In genomic region chr7:101833352-101833751, GRCm38 (mm10) we compare ENCODE assay signal across 14 mouse cellular contexts. TPM values are rescaled to one million over a fixed set of nuclear protein-coding genes. Genes with fewer than 3 reads are reported as not detected.
A peak's percentile ranks its signal among the peaks of the same experiment; 100 is the strongest.
DNase-seq lines count a peak whose midpoint lies in the region; ATAC-seq and TF ChIP-seq lines count a peak whose summit lies in the region.
"Had no signal": no experiment of that assay in that cellular context is flagged by ENCODE, and none has a peak within 500 bp of the region (broad histone marks: within the 10 kb centered on the region; RNA-seq: fewer than 3 reads in every experiment).

No protein-coding gene starts in this region.

- H3K36me3 ChIP-seq in forebrain, embryonic 14.5 days (ENCODE audit: control insufficient read depth, insufficient read depth, low read length), result peaks cover 51% of the 10 kb centered on the region
- peaks cover 58% of the 10 kb centered on the region for H3K36me3 ChIP-seq in forebrain, embryonic 12.5 days (replicated peaks)
- peaks cover 61% of the 10 kb centered on the region for H3K36me3 ChIP-seq in hindbrain, embryonic 10.5 days
- H3K36me3 ChIP-seq in hindbrain, embryonic 16.5 days (ENCODE audit: control insufficient read depth, insufficient read depth, low read length), result peaks cover 7% of the 10 kb centered on the region; the same call in 1 of the 2 replicates
- peaks cover 46% of the 10 kb centered on the region for H3K36me3 ChIP-seq in midbrain, embryonic 13.5 days
- no peaks in the 10 kb centered on the region for H3K36me3 ChIP-seq in midbrain, embryonic 15.5 days (replicated peaks)
- H3K36me3 ChIP-seq in stomach, postnatal 0 days (ENCODE audit: control insufficient read depth, insufficient read depth, low read length), result peaks cover 43% of the 10 kb centered on the region

- no peaks in the 10 kb centered on the region for H3K27me3 ChIP-seq in forebrain, embryonic 14.5 days (replicated peaks; ENCODE audit: control insufficient read depth, insufficient read depth, low read length)
- H3K27me3 ChIP-seq in forebrain, embryonic 12.5 days, result no peaks in the 10 kb centered on the region
- H3K27me3 ChIP-seq in hindbrain, embryonic 10.5 days (ENCODE audit: insufficient read depth, poor library complexity, severe bottlenecking), result no peaks in the 10 kb centered on the region
- no peaks in the 10 kb centered on the region for H3K27me3 ChIP-seq in hindbrain, embryonic 16.5 days (replicated peaks; ENCODE audit: control insufficient read depth, insufficient read depth, low read length)
- no peaks in the 10 kb centered on the region for H3K27me3 ChIP-seq in midbrain, embryonic 13.5 days
- H3K27me3 ChIP-seq in midbrain, embryonic 15.5 days (replicated peaks), result no peaks in the 10 kb centered on the region; the same call in 1 of the 2 replicates
- H3K27me3 ChIP-seq in stomach, postnatal 0 days (ENCODE audit: control insufficient read depth, insufficient read depth, low read length), result no peaks in the 10 kb centered on the region

- no peak overlapping the region for H3K4me3 ChIP-seq in forebrain, embryonic 14.5 days (ENCODE audit: low read depth, low read length)
- H3K4me3 ChIP-seq in forebrain, embryonic 12.5 days (replicated peaks), result no peak overlapping the region
- H3K4me3 ChIP-seq in hindbrain, embryonic 10.5 days, result no peak overlapping the region
- no peak overlapping the region for H3K4me3 ChIP-seq in hindbrain, embryonic 16.5 days (ENCODE audit: low read length)
- no peak overlapping the region for H3K4me3 ChIP-seq in midbrain, embryonic 13.5 days (replicated peaks)
- H3K4me3 ChIP-seq in midbrain, embryonic 15.5 days, result no peak overlapping the region
- H3K4me3 ChIP-seq in stomach, postnatal 0 days (ENCODE audit: low read depth, low read length), result no peak overlapping the region

- TF ChIP-seq EP300 in stomach, postnatal 0 days (optimal IDR thresholded peaks at IDR 0.05), result no peak

- H3K9me3 ChIP-seq in forebrain, embryonic 14.5 days (replicated peaks; ENCODE audit: control insufficient read depth, low read length), result no peaks in the 10 kb centered on the region
- H3K9me3 ChIP-seq in forebrain, embryonic 12.5 days, result no peaks in the 10 kb centered on the region
- H3K9me3 ChIP-seq in hindbrain, embryonic 10.5 days, result no peaks in the 10 kb centered on the region
- no peaks in the 10 kb centered on the region for H3K9me3 ChIP-seq in hindbrain, embryonic 16.5 days (ENCODE audit: control insufficient read depth, low read length)
- no peaks in the 10 kb centered on the region for H3K9me3 ChIP-seq in midbrain, embryonic 13.5 days
- H3K9me3 ChIP-seq in midbrain, embryonic 15.5 days, result no peaks in the 10 kb centered on the region
- H3K9me3 ChIP-seq in stomach, postnatal 0 days (ENCODE audit: control insufficient read depth, low read length), result no peaks in the 10 kb centered on the region

- no peak overlapping the region for H3K4me2 ChIP-seq in forebrain, embryonic 14.5 days (ENCODE audit: low read length)
- H3K4me2 ChIP-seq in forebrain, embryonic 12.5 days, result no peak overlapping the region
- H3K4me2 ChIP-seq in hindbrain, embryonic 16.5 days (ENCODE audit: low read length), result no peak overlapping the region
- no peak overlapping the region for H3K4me2 ChIP-seq in midbrain, embryonic 13.5 days (replicated peaks)
- H3K4me2 ChIP-seq in midbrain, embryonic 15.5 days, result no peak overlapping the region
- H3K4me2 ChIP-seq in stomach, postnatal 0 days (replicated peaks; ENCODE audit: low read depth), result no peak overlapping the region

- WGBS in forebrain, embryonic 14.5 days, result 68% methylated on average over 5 of the region's 5 CpGs
- 77% methylated on average over 5 of the region's 5 CpGs for WGBS in forebrain, embryonic 12.5 days
- WGBS in hindbrain, embryonic 10.5 days, result 74% methylated on average over 5 of the region's 5 CpGs
- WGBS in hindbrain, embryonic 16.5 days, result 67% methylated on average over 5 of the region's 5 CpGs
- 77% methylated on average over 5 of the region's 5 CpGs for WGBS in midbrain, embryonic 13.5 days
- 80% methylated on average over 5 of the region's 5 CpGs for WGBS in midbrain, embryonic 15.5 days
- 60% methylated on average over 5 of the region's 5 CpGs for WGBS in stomach, postnatal 0 days

- TF ChIP-seq CTCF in stomach, postnatal 0 days (IDR thresholded peaks at IDR 0.05; ENCODE audit: low read depth), result peak; percentile 33

- DNase-seq in forebrain, embryonic 14.5 days (ENCODE audit: low spot score), result no peak
- no peak for DNase-seq in hindbrain, embryonic 10.5 days (ENCODE audit: low spot score)
- DNase-seq in stomach, postnatal 0 days (ENCODE audit: low spot score), result no peak
- no peak for DNase-seq in urinary bladder, postnatal 10 days (ENCODE audit: low spot score)
- DNase-seq: cerebellum, adult 11 months; kidney, adult 11 months; kidney, postnatal 36 days; right cerebral cortex, postnatal 14 days had no signal

- ATAC-seq in forebrain, embryonic 14.5 days, result no peak
- ATAC-seq in forebrain, embryonic 12.5 days (ENCODE audit: low FRiP score), result no peak
- ATAC-seq in hindbrain, embryonic 16.5 days, result no peak
- ATAC-seq in midbrain, embryonic 13.5 days, result no peak
- ATAC-seq in midbrain, embryonic 15.5 days (replicated peaks), result no peak
- no peak for ATAC-seq in stomach, postnatal 0 days (ENCODE audit: low FRiP score, low TSS enrichment)

- H3K27ac ChIP-seq in forebrain, embryonic 14.5 days (ENCODE audit: low read depth, low read length), result peak overlapping the region; percentile 61
- H3K27ac ChIP-seq in forebrain, embryonic 12.5 days, result no peak overlapping the region
- peak overlapping the region; percentile 99; the same call in 1 of the 2 replicates for H3K27ac ChIP-seq in hindbrain, embryonic 10.5 days
- no peak overlapping the region for H3K27ac ChIP-seq in hindbrain, embryonic 16.5 days (ENCODE audit: low read depth, low read length)
- peak overlapping the region; percentile 67; the same call in 1 of the 2 replicates for H3K27ac ChIP-seq in midbrain, embryonic 13.5 days
- no peak overlapping the region for H3K27ac ChIP-seq in midbrain, embryonic 15.5 days
- H3K27ac ChIP-seq in stomach, postnatal 0 days (replicated peaks), result no peak overlapping the region

- H3K4me1 ChIP-seq in forebrain, embryonic 14.5 days (ENCODE audit: control insufficient read depth, insufficient read depth, low read length), result peaks cover 14% of the 10 kb centered on the region
- H3K4me1 ChIP-seq in forebrain, embryonic 12.5 days, result peaks cover 46% of the 10 kb centered on the region
- peaks cover 46% of the 10 kb centered on the region for H3K4me1 ChIP-seq in hindbrain, embryonic 10.5 days (replicated peaks)
- H3K4me1 ChIP-seq in hindbrain, embryonic 16.5 days (ENCODE audit: control insufficient read depth, insufficient read depth, low read depth, low read length), result peaks cover 21% of the 10 kb centered on the region
- H3K4me1 ChIP-seq in midbrain, embryonic 13.5 days (replicated peaks), result peaks cover 46% of the 10 kb centered on the region
- H3K4me1 ChIP-seq in midbrain, embryonic 15.5 days, result peaks cover 27% of the 10 kb centered on the region
- H3K4me1 ChIP-seq in stomach, postnatal 0 days (replicated peaks; ENCODE audit: control insufficient read depth, insufficient read depth), result peaks cover 4% of the 10 kb centered on the region; the same call in 1 of the 2 replicates

- no peak overlapping the region for H3K9ac ChIP-seq in forebrain, embryonic 14.5 days (ENCODE audit: low read length)
- no peak overlapping the region for H3K9ac ChIP-seq in forebrain, embryonic 12.5 days
- no peak overlapping the region for H3K9ac ChIP-seq in hindbrain, embryonic 16.5 days (ENCODE audit: low read depth, low read length)
- no peak overlapping the region for H3K9ac ChIP-seq in midbrain, embryonic 13.5 days (replicated peaks)
- H3K9ac ChIP-seq in midbrain, embryonic 15.5 days, result no peak overlapping the region
- H3K9ac ChIP-seq in stomach, postnatal 0 days (ENCODE audit: low read length), result no peak overlapping the region

RNA-seq across cellular contexts. Expression of gene Inppl1, which starts 4.7 kb away (rescaled TPM):
- polyA plus RNA-seq in forebrain, embryonic 14.5 days (2014; fragmentation: Nextera tagmentation; extraction: Ambion mirVana), result 8.2 and 15.3 TPM in 2 replicates
- 33.0 and 41.4 TPM in 2 replicates for polyA plus RNA-seq in forebrain, embryonic 12.5 days (2016; fragmentation: Nextera tagmentation; extraction: Ambion mirVana)
- 37.6 and 37.8 TPM in 2 replicates for polyA plus RNA-seq in hindbrain, embryonic 10.5 days (2016; fragmentation: Nextera tagmentation; extraction: Ambion mirVana)
- 9.3 and 14.3 TPM in 2 replicates for polyA plus RNA-seq in hindbrain, embryonic 16.5 days (2015; fragmentation: Nextera tagmentation; extraction: Ambion mirVana)
- polyA plus RNA-seq in midbrain, embryonic 13.5 days (2015; fragmentation: Nextera tagmentation; extraction: Ambion mirVana), result 20.3 and 26.3 TPM in 2 replicates
- 11.5 and 14.9 TPM in 2 replicates for polyA plus RNA-seq in midbrain, embryonic 15.5 days (2015; fragmentation: Nextera tagmentation; extraction: Ambion mirVana)
- polyA plus RNA-seq in stomach, postnatal 0 days (2015; fragmentation: Nextera tagmentation; extraction: Ambion mirVana), result 16.6 and 17.6 TPM in 2 replicates

RNA-seq across cellular contexts. Expression of gene Phox2a, which starts 15.2 kb away (rescaled TPM):
- not detected in 2 replicates for polyA plus RNA-seq in forebrain, embryonic 14.5 days (2014; fragmentation: Nextera tagmentation; extraction: Ambion mirVana)
- not detected in 2 replicates for polyA plus RNA-seq in forebrain, embryonic 12.5 days (2016; fragmentation: Nextera tagmentation; extraction: Ambion mirVana)
- polyA plus RNA-seq in hindbrain, embryonic 10.5 days (2016; fragmentation: Nextera tagmentation; extraction: Ambion mirVana), result 2.2 and 4.7 TPM in 2 replicates
- polyA plus RNA-seq in hindbrain, embryonic 16.5 days (2015; fragmentation: Nextera tagmentation; extraction: Ambion mirVana), result 1.1 and 1.8 TPM in 2 replicates
- polyA plus RNA-seq in midbrain, embryonic 13.5 days (2015; fragmentation: Nextera tagmentation; extraction: Ambion mirVana), result 0.24 and 0.26 TPM in 2 replicates
- 0.10 and 0.55 TPM in 2 replicates for polyA plus RNA-seq in midbrain, embryonic 15.5 days (2015; fragmentation: Nextera tagmentation; extraction: Ambion mirVana)
- 3.7 and 4.4 TPM in 2 replicates for polyA plus RNA-seq in stomach, postnatal 0 days (2015; fragmentation: Nextera tagmentation; extraction: Ambion mirVana)
- polyA plus RNA-seq: cortical plate, adult 2 months; liver, adult 2 months had no signal

RNA-seq across cellular contexts. Expression of gene Folr2, which starts 23.6 kb away (rescaled TPM):
- polyA plus RNA-seq in forebrain, embryonic 14.5 days (2014; fragmentation: Nextera tagmentation; extraction: Ambion mirVana), result 1.1 and 1.8 TPM in 2 replicates
- 1.4 and 1.9 TPM in 2 replicates for polyA plus RNA-seq in forebrain, embryonic 12.5 days (2016; fragmentation: Nextera tagmentation; extraction: Ambion mirVana)
- 0.76 TPM in 1 of 2 replicates, not detected in the other for polyA plus RNA-seq in hindbrain, embryonic 10.5 days (2016; fragmentation: Nextera tagmentation; extraction: Ambion mirVana)
- polyA plus RNA-seq in hindbrain, embryonic 16.5 days (2015; fragmentation: Nextera tagmentation; extraction: Ambion mirVana), result 1.5 and 2.5 TPM in 2 replicates
- 2.2 and 3.8 TPM in 2 replicates for polyA plus RNA-seq in midbrain, embryonic 13.5 days (2015; fragmentation: Nextera tagmentation; extraction: Ambion mirVana)
- polyA plus RNA-seq in midbrain, embryonic 15.5 days (2015; fragmentation: Nextera tagmentation; extraction: Ambion mirVana), result 2.3 and 2.8 TPM in 2 replicates
- 1.3 and 2.0 TPM in 2 replicates for polyA plus RNA-seq in stomach, postnatal 0 days (2015; fragmentation: Nextera tagmentation; extraction: Ambion mirVana)

RNA-seq across cellular contexts. Expression of gene Anapc15, which starts 30.2 kb away (rescaled TPM):
- polyA plus RNA-seq in forebrain, embryonic 14.5 days (2014; fragmentation: Nextera tagmentation; extraction: Ambion mirVana), result 75.0 and 87.6 TPM in 2 replicates
- polyA plus RNA-seq in forebrain, embryonic 12.5 days (2016; fragmentation: Nextera tagmentation; extraction: Ambion mirVana), result 93.1 and 96.9 TPM in 2 replicates
- 91.2 and 103 TPM in 2 replicates for polyA plus RNA-seq in hindbrain, embryonic 10.5 days (2016; fragmentation: Nextera tagmentation; extraction: Ambion mirVana)
- 72.2 and 72.7 TPM in 2 replicates for polyA plus RNA-seq in hindbrain, embryonic 16.5 days (2015; fragmentation: Nextera tagmentation; extraction: Ambion mirVana)
- polyA plus RNA-seq in midbrain, embryonic 13.5 days (2015; fragmentation: Nextera tagmentation; extraction: Ambion mirVana), result 79.0 and 92.2 TPM in 2 replicates
- 76.9 and 78.1 TPM in 2 replicates for polyA plus RNA-seq in midbrain, embryonic 15.5 days (2015; fragmentation: Nextera tagmentation; extraction: Ambion mirVana)
- polyA plus RNA-seq in stomach, postnatal 0 days (2015; fragmentation: Nextera tagmentation; extraction: Ambion mirVana), result 38.8 and 42.7 TPM in 2 replicates

RNA-seq across cellular contexts. Expression of gene Folr1, which starts 37.2 kb away (rescaled TPM):
- polyA plus RNA-seq in forebrain, embryonic 14.5 days (2014; fragmentation: Nextera tagmentation; extraction: Ambion mirVana), result 26.1 and 30.6 TPM in 2 replicates
- polyA plus RNA-seq in forebrain, embryonic 12.5 days (2016; fragmentation: Nextera tagmentation; extraction: Ambion mirVana), result 5.5 and 8.2 TPM in 2 replicates
- 10.8 and 17.1 TPM in 2 replicates for polyA plus RNA-seq in hindbrain, embryonic 10.5 days (2016; fragmentation: Nextera tagmentation; extraction: Ambion mirVana)
- 60.3 and 70.1 TPM in 2 replicates for polyA plus RNA-seq in hindbrain, embryonic 16.5 days (2015; fragmentation: Nextera tagmentation; extraction: Ambion mirVana)
- polyA plus RNA-seq in midbrain, embryonic 13.5 days (2015; fragmentation: Nextera tagmentation; extraction: Ambion mirVana), result 11.1 and 13.2 TPM in 2 replicates
- polyA plus RNA-seq in midbrain, embryonic 15.5 days (2015; fragmentation: Nextera tagmentation; extraction: Ambion mirVana), result 17.4 and 18.8 TPM in 2 replicates
- 3.2 and 4.0 TPM in 2 replicates for polyA plus RNA-seq in stomach, postnatal 0 days (2015; fragmentation: Nextera tagmentation; extraction: Ambion mirVana)

Comparison
In these comparisons a context has a peak if more than half of its experiments do, and no peak if none do; other contexts are left out.
1. H3K27ac ChIP-seq: peak in forebrain, embryonic 14.5 days (single experiment), hindbrain, embryonic 10.5 days (single experiment) and midbrain, embryonic 13.5 days (single experiment); none in forebrain, embryonic 12.5 days (single experiment), hindbrain, embryonic 16.5 days (single experiment), midbrain, embryonic 15.5 days (single experiment) and stomach, postnatal 0 days (single experiment).